8 mouse cellular contexts compared by ENCODE assay signal in genomic region chr8:84656641-84657126, GRCm38 (mm10). TPM values are rescaled to one million over a fixed set of nuclear protein-coding genes. Genes with fewer than 3 reads are reported as not detected.
DNase-seq lines count a peak whose midpoint lies in the region; ATAC-seq and TF ChIP-seq lines count a peak whose summit lies in the region.

No protein-coding gene starts in this region.

- TF ChIP-seq CTCF in C2C12 (IDR thresholded peaks at IDR 0.05; ENCODE audit: control insufficient read depth, insufficient read depth, insufficient read length): no peak

- peaks cover 69% of the 10 kb centered on the region for H3K4me1 ChIP-seq in limb, embryonic 10.5 days
- peaks cover 49% of the 10 kb centered on the region for H3K4me1 ChIP-seq in midbrain, embryonic 11.5 days (ENCODE audit: control insufficient read depth, insufficient read depth, low read length)

- H3K4me2 ChIP-seq in midbrain, embryonic 11.5 days: peak overlapping the region; percentile 62

- peak overlapping the region; percentile 57 for H3ac ChIP-seq in C2C12 (ENCODE audit: control insufficient read depth, insufficient read length, low read depth)

- H3K27me3 ChIP-seq in C2C12 (ENCODE audit: control insufficient read depth, insufficient read depth, insufficient read length): no peaks in the 10 kb centered on the region
- H3K27me3 ChIP-seq in limb, embryonic 10.5 days (ENCODE audit: low read depth, poor library complexity, severe bottlenecking): no peaks in the 10 kb centered on the region
- no peaks in the 10 kb centered on the region for H3K27me3 ChIP-seq in midbrain, embryonic 11.5 days (ENCODE audit: control insufficient read depth, insufficient read depth, low read length)
- H3K27me3 ChIP-seq in splenic B cell, adult 2 months (ENCODE audit: control insufficient read depth, insufficient read depth, low read length, poor library complexity, severe bottlenecking): no peaks in the 10 kb centered on the region

- peak overlapping the region; percentile 98 for H3K27ac ChIP-seq in limb, embryonic 10.5 days
- peak overlapping the region; percentile 84 for H3K27ac ChIP-seq in midbrain, embryonic 11.5 days (ENCODE audit: low read depth, low read length)

- ATAC-seq in midbrain, embryonic 11.5 days (ENCODE audit: low FRiP score): peak; percentile 9; the same call in 1 of the 2 replicates

- intact Hi-C loops in heart, postnatal 25 days (cut with DNase I): no loop called here

- H3K36me3 ChIP-seq in C2C12 (ENCODE audit: control insufficient read depth, insufficient read depth): no peaks in the 10 kb centered on the region
- peaks cover 6% of the 10 kb centered on the region for H3K36me3 ChIP-seq in limb, embryonic 10.5 days
- H3K36me3 ChIP-seq in midbrain, embryonic 11.5 days (ENCODE audit: control insufficient read depth, insufficient read depth, low read length): no peaks in the 10 kb centered on the region
- no peaks in the 10 kb centered on the region; the same call in 1 of the 2 replicates for H3K36me3 ChIP-seq in splenic B cell, adult 2 months (ENCODE audit: control insufficient read depth, insufficient read depth, low read length, poor library complexity, severe bottlenecking)

- no peaks in the 10 kb centered on the region for H3K9me3 ChIP-seq in limb, embryonic 10.5 days (replicated peaks)
- H3K9me3 ChIP-seq in midbrain, embryonic 11.5 days (ENCODE audit: control insufficient read depth, low read length): no peaks in the 10 kb centered on the region

- under 1% methylated on average over 23 of the region's 23 CpGs for WGBS in limb, embryonic 10.5 days
- WGBS in midbrain, embryonic 11.5 days: under 1% methylated on average over 23 of the region's 23 CpGs

- H3K9ac ChIP-seq in midbrain, embryonic 11.5 days (ENCODE audit: low read length): peak overlapping the region; percentile 62

- H3K4me3 ChIP-seq in C2C12 (ENCODE audit: insufficient read depth, poor library complexity, severe bottlenecking): no peak overlapping the region
- peak overlapping the region; percentile 54 for H3K4me3 ChIP-seq in limb, embryonic 10.5 days
- H3K4me3 ChIP-seq in midbrain, embryonic 11.5 days (ENCODE audit: low read depth, low read length): peak overlapping the region; percentile 28

- DNase-seq in adrenal gland, adult 8-10 months: peak; percentile 65
- peak; percentile 89 for DNase-seq in fat pad, adult 2 months (ENCODE audit: extremely low read depth, low read depth, low spot score)
- DNase-seq in heart, postnatal 25 days (ENCODE audit: low spot score): peak; percentile 86
- DNase-seq in limb, embryonic 10.5 days (ENCODE audit: low spot score): peak; percentile 83
- DNase-seq in midbrain, embryonic 11.5 days (ENCODE audit: low spot score, missing footprints): peak; percentile 94
- peak; percentile 81 for DNase-seq in splenic B cell, adult 2 months (ENCODE audit: low read depth, low spot score)
- no peak for DNase-seq in left cerebral cortex, adult 9 months (ENCODE audit: low spot score in 2 of 2)

- peaks cover 22% of the 10 kb centered on the region for H3K79me2 ChIP-seq in C2C12 (ENCODE audit: control insufficient read depth, insufficient read depth)

- peaks cover 11% of the 10 kb centered on the region for H3K79me3 ChIP-seq in C2C12 (ENCODE audit: low read depth)

TF ChIP-seq in C2C12, 6 proteins besides CTCF, POLR2A, EP300 and RAD21:
- TF ChIP-seq MYOD1 (IDR thresholded peaks at IDR 0.05; ENCODE audit: control insufficient read depth, insufficient read length, low read depth) (no peak), USF1 (IDR thresholded peaks at IDR 0.05; ENCODE audit: low read depth) (no peak), MYOG (IDR thresholded peaks at IDR 0.05; ENCODE audit: control insufficient read depth, extremely low read depth, insufficient read length) (no peak), MAX (IDR thresholded peaks at IDR 0.05) (no peak), FOSL1 (IDR thresholded peaks at IDR 0.05; ENCODE audit: insufficient read depth, low read length, poor library complexity, severe bottlenecking) (no peak), CEBPB (IDR thresholded peaks at IDR 0.05; ENCODE audit: low read depth) (no peak)
TF ChIP-seq in C2C12: peak in this region for 0.

RNA-seq across cellular contexts. Expression of gene Ier2, which starts 6.0 kb away (rescaled TPM):
- polyA plus RNA-seq in C2C12 (2012; fragmentation: generic; extraction: Trizol): 61.4 TPM
- total RNA-seq in adrenal gland, adult 8-10 months (2022): 10 to 100 TPM; 18.3 to 48.9 (median 22.3) TPM
- 10 to 100 TPM; 14.3 to 18.3 TPM for total RNA-seq in heart, postnatal 25 days (2021)
- 199 and 229 TPM in 2 replicates for polyA plus RNA-seq in limb, embryonic 10.5 days (2016; fragmentation: Nextera tagmentation; extraction: Ambion mirVana)
- 49.9 and 52.9 TPM in 2 replicates for polyA plus RNA-seq in midbrain, embryonic 11.5 days (2014; fragmentation: Nextera tagmentation; extraction: Ambion mirVana)

RNA-seq across cellular contexts. Expression of gene Trmt1, which starts 29.4 kb away (rescaled TPM):
- polyA plus RNA-seq in C2C12 (2012; fragmentation: generic; extraction: Trizol): 117 TPM
- 100 to 1,000 TPM in 2 of 4 experiments, 10 to 100 TPM in 2; 75.4 to 109 (median 88.5) TPM for total RNA-seq in adrenal gland, adult 8-10 months (2022)
- 10 to 100 TPM; 32.6 to 37.6 TPM for total RNA-seq in heart, postnatal 25 days (2021)
- polyA plus RNA-seq in limb, embryonic 10.5 days (2016; fragmentation: Nextera tagmentation; extraction: Ambion mirVana): 71.7 and 79.3 TPM in 2 replicates
- polyA plus RNA-seq in midbrain, embryonic 11.5 days (2014; fragmentation: Nextera tagmentation; extraction: Ambion mirVana): 39.9 and 45.6 TPM in 2 replicates

RNA-seq across cellular contexts. Expression of gene Nacc1, which starts 31.0 kb away (rescaled TPM):
- polyA plus RNA-seq in C2C12 (2012; fragmentation: generic; extraction: Trizol): 81.5 TPM
- total RNA-seq in adrenal gland, adult 8-10 months (2022): 10 to 100 TPM; 81.0 to 86.9 (median 83.7) TPM
- 10 to 100 TPM; 32.0 to 32.6 TPM for total RNA-seq in heart, postnatal 25 days (2021)
- polyA plus RNA-seq in limb, embryonic 10.5 days (2016; fragmentation: Nextera tagmentation; extraction: Ambion mirVana): 31.7 and 32.0 TPM in 2 replicates
- polyA plus RNA-seq in midbrain, embryonic 11.5 days (2014; fragmentation: Nextera tagmentation; extraction: Ambion mirVana): 18.6 and 21.4 TPM in 2 replicates

RNA-seq across cellular contexts. Expression of gene Lyl1, which starts 44.6 kb away (rescaled TPM):
- polyA plus RNA-seq in C2C12 (2012; fragmentation: generic; extraction: Trizol): 0.04 TPM
- total RNA-seq in adrenal gland, adult 8-10 months (2022): 1 to 10 TPM; 3.1 to 5.6 (median 4.2) TPM
- 1 to 10 TPM; 4.2 to 4.5 TPM for total RNA-seq in heart, postnatal 25 days (2021)
- polyA plus RNA-seq in limb, embryonic 10.5 days (2016; fragmentation: Nextera tagmentation; extraction: Ambion mirVana): 4.6 and 4.7 TPM in 2 replicates
- polyA plus RNA-seq in midbrain, embryonic 11.5 days (2014; fragmentation: Nextera tagmentation; extraction: Ambion mirVana): 5.1 and 6.5 TPM in 2 replicates

Comparison
In these comparisons a context has a peak if more than half of its experiments do, and no peak if none do; other contexts are left out.
1. DNase-seq: peak in adrenal gland, adult 8-10 months (single experiment), fat pad, adult 2 months (single experiment), heart, postnatal 25 days (single experiment), limb, embryonic 10.5 days (single experiment), midbrain, embryonic 11.5 days (single experiment) and splenic B cell, adult 2 months (single experiment); none in left cerebral cortex, adult 9 months (0 of 2).